ENCODE assay signal across 17 mouse cellular contexts in the genomic region with DNA sequence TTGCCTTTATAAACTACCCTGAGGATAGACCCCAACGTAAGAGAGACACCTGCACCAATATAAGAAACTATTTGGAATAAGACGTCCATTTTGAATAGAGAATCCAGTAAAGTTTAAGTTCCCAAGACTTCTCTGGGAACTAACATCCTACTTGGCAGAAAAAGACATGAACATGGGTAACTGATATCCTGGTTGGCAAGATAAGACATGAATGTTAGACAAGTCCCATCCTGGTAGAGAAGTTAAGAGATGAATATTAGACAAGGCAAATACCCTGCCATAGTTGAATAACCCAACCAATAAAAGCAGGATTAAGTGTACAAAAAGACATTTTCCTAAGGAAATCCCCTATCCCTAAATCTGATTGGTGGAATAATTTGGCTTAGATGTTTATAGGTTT. TPM values are rescaled to one million over a fixed set of nuclear protein-coding genes. Genes with fewer than 3 reads are reported as not detected.
DNase-seq lines count a peak whose midpoint lies in the region; TF ChIP-seq lines count a peak whose summit lies in the region.
"Had no signal": no experiment of that assay in that cellular context is flagged by ENCODE, and none has a peak within 500 bp of the region (broad histone marks: within the 10 kb centered on the region; RNA-seq: fewer than 3 reads in every experiment).

No protein-coding gene starts in this region.

- H3K4me1 ChIP-seq in MEL (ENCODE audit: control insufficient read depth in 1 of 2, insufficient read depth in 2 of 2, low read length in 2 of 2), result peaks cover 0 to 18% of the 10 kb centered on the region in 2 experiments; a peak in 2 of 4 replicates
- H3K4me1 ChIP-seq in heart, embryonic 10.5 days, result no peaks in the 10 kb centered on the region

- TF ChIP-seq CTCF in MEL (IDR thresholded peaks at IDR 0.05 in 2 of 3, conservative IDR thresholded peaks at IDR 0.05 in 1 of 3; ENCODE audit: control insufficient read depth in 1 of 3, insufficient read depth in 1 of 3, low read depth in 2 of 3, low read length in 3 of 3, poor library complexity in 1 of 3, severe bottlenecking in 1 of 3), result no peak

- no peak overlapping the region for H3K9ac ChIP-seq in MEL (ENCODE audit: control insufficient read depth, low read depth, low read length, poor library complexity, severe bottlenecking)

- DNase-seq in MEL (ENCODE audit: low read depth, low spot score), result no peak
- DNase-seq in heart, embryonic 10.5 days (ENCODE audit: low spot score), result no peak
- DNase-seq: adrenal gland, adult 2 months; adrenal gland, adult 8-10 months; adrenal gland, postnatal 10 days; adrenal gland, postnatal 14 days; adrenal gland, postnatal 25 days; adrenal gland, postnatal 36 days; B cell, adult 2 months; cerebellum, adult 11 months; cerebellum, adult 11-12 months; cerebellum, adult 18-20 months; cerebellum, adult 2 months; cerebellum, adult 8-10 months had no signal

- H3K36me3 ChIP-seq in MEL (ENCODE audit: control insufficient read depth in 1 of 2, insufficient read depth in 2 of 2, low read length in 2 of 2), result peaks cover 0 to 14% of the 10 kb centered on the region in 2 experiments; a peak in 2 of 4 replicates
- H3K36me3 ChIP-seq in heart, embryonic 10.5 days, result no peaks in the 10 kb centered on the region

- H3K27me3 ChIP-seq in MEL (ENCODE audit: control insufficient read depth in 1 of 2, insufficient read depth in 2 of 2, low read length in 2 of 2), result no peaks in the 10 kb centered on the region
- H3K27me3 ChIP-seq in heart, embryonic 10.5 days (ENCODE audit: insufficient read depth, poor library complexity, severe bottlenecking), result no peaks in the 10 kb centered on the region
- H3K27me3 ChIP-seq: CH12.LX, Patski had no signal

- H3K79me2 ChIP-seq in MEL (ENCODE audit: control insufficient read depth, insufficient read depth, low read length, poor library complexity), result no peaks in the 10 kb centered on the region

- 86% methylated on average over 2 of the region's 2 CpGs for WGBS in heart, embryonic 10.5 days

- no peak overlapping the region for H3K27ac ChIP-seq in MEL (ENCODE audit: control insufficient read depth, low read depth, low read length)
- no peak overlapping the region for H3K27ac ChIP-seq in heart, embryonic 10.5 days

- H3K9me3 ChIP-seq in MEL (replicated peaks; ENCODE audit: insufficient read depth, low read length), result no peaks in the 10 kb centered on the region
- H3K9me3 ChIP-seq in heart, embryonic 10.5 days, result no peaks in the 10 kb centered on the region
- H3K9me3 ChIP-seq: G1E had no signal

- TF ChIP-seq RAD21 in MEL (IDR thresholded peaks at IDR 0.05; ENCODE audit: low read depth, low read length), result no peak

- peak; percentile 44 to 49; a peak in 2 of 4 replicates for TF ChIP-seq EP300 in MEL (IDR thresholded peaks at IDR 0.05; ENCODE audit: low read depth in 1 of 2, low read length in 2 of 2)

- no peak for TF ChIP-seq POLR2A in MEL (IDR thresholded peaks at IDR 0.05; ENCODE audit: control insufficient read depth in 1 of 2, insufficient read depth in 1 of 2, low read depth in 1 of 2, low read length in 2 of 2, poor library complexity in 1 of 2)

- H3K4me3 ChIP-seq in MEL (ENCODE audit: control insufficient read depth in 1 of 2, insufficient read depth in 1 of 2, low read depth in 2 of 2, low read length in 2 of 2), result no peak overlapping the region
- H3K4me3 ChIP-seq in heart, embryonic 10.5 days, result no peak overlapping the region

TF ChIP-seq in MEL, 35 proteins besides CTCF, POLR2A, EP300 and RAD21:
- TF ChIP-seq TAL1 (IDR thresholded peaks at IDR 0.05; ENCODE audit: low read length) (no peak), TBP (IDR thresholded peaks at IDR 0.05; ENCODE audit: low read depth, low read length) (no peak), CHD2 (IDR thresholded peaks at IDR 0.05; ENCODE audit: low read length) (no peak), MXI1 (IDR thresholded peaks at IDR 0.05; ENCODE audit: low read depth, low read length) (no peak), USF1 (IDR thresholded peaks at IDR 0.05; ENCODE audit: low read depth, low read length) (no peak), NELFE (IDR thresholded peaks at IDR 0.05; ENCODE audit: low read depth, low read length) (no peak), CHD1 (IDR thresholded peaks at IDR 0.05; ENCODE audit: low read depth, low read length) (no peak), SIN3A (IDR thresholded peaks at IDR 0.05; ENCODE audit: low read length) (no peak), BHLHE40 (IDR thresholded peaks at IDR 0.05; ENCODE audit: borderline replicate concordance, low read depth, low read length) (no peak), TCF12 (IDR thresholded peaks at IDR 0.05; ENCODE audit: low read depth, low read length) (peak; percentile 53; the same call in 1 of the 2 replicates), POLR2AphosphoS5 (IDR thresholded peaks at IDR 0.05; ENCODE audit: borderline replicate concordance, low read depth, low read length) (no peak), GABPA (IDR thresholded peaks at IDR 0.05; ENCODE audit: low read depth, low read length) (no peak), HCFC1 (IDR thresholded peaks at IDR 0.05; ENCODE audit: low read depth, low read length) (no peak), NRF1 (IDR thresholded peaks at IDR 0.05; ENCODE audit: insufficient read depth, low read depth, low read length, poor library complexity, severe bottlenecking) (no peak), SMC3 (IDR thresholded peaks at IDR 0.05; ENCODE audit: low read depth, low read length) (no peak), ZC3H11A (IDR thresholded peaks at IDR 0.05; ENCODE audit: low read depth, low read length) (no peak), MAZ (IDR thresholded peaks at IDR 0.05; ENCODE audit: low read depth, low read length) (no peak), ZMIZ1 (IDR thresholded peaks at IDR 0.05; ENCODE audit: low read depth, low read length) (no peak), MYB (IDR thresholded peaks at IDR 0.05; ENCODE audit: low read depth, low read length) (no peak), ETS1 (IDR thresholded peaks at IDR 0.05; ENCODE audit: low read depth, low read length) (0 out of 2 replicates have a peak, but pooled peaks have one; percentile 14), GATA1 (IDR thresholded peaks at IDR 0.05; ENCODE audit: low read depth, low read length) (peak; percentile 60; the same call in 1 of the 2 replicates), RCOR1 (IDR thresholded peaks at IDR 0.05; ENCODE audit: low read depth, low read length) (no peak), MEF2A (IDR thresholded peaks at IDR 0.05; ENCODE audit: extremely low read depth, insufficient replicate concordance, low read depth, low read length, poor library complexity, severe bottlenecking) (no peak)

RNA-seq across cellular contexts. Expression of a gene that starts 26.3 kb away (rescaled TPM):
- 35.3 and 35.4 TPM in 2 replicates for total RNA-seq in MEL (2012; rRNA removed)
- 10 to 100 TPM; 21.4 to 33.9 TPM for polyA plus RNA-seq in MEL (2012; ENCODE audit: insufficient read depth in 1 of 2, insufficient read length in 2 of 2, low read depth in 1 of 2, low replicate concordance in 2 of 2, missing spikeins in 1 of 2)
- 7.3 and 7.8 TPM in 2 replicates for polyA plus RNA-seq in heart, embryonic 10.5 days (2016; fragmentation: Nextera tagmentation; extraction: Ambion mirVana)
